Mouse (Mus musculus): ENCODE results near the gene H2-Q4. TPM values are rescaled to one million over a fixed set of nuclear protein-coding genes. Genes with fewer than 3 reads are reported as not detected.
"Not testable (repeated sequence)": the region's sequence is repeated elsewhere in the genome, so short reads cannot be mapped to it uniquely, and the experiment has no call there.

H2-Q4 gene
- 15.2 and 15.5 TPM in 2 replicates for polyA plus RNA-seq (2012; rRNA removed)
- polyA plus RNA-seq (2014; fragmentation: Nextera tagmentation; extraction: Ambion mirVana) = 2.8 and 3.5 TPM in 2 replicates

DNA sequence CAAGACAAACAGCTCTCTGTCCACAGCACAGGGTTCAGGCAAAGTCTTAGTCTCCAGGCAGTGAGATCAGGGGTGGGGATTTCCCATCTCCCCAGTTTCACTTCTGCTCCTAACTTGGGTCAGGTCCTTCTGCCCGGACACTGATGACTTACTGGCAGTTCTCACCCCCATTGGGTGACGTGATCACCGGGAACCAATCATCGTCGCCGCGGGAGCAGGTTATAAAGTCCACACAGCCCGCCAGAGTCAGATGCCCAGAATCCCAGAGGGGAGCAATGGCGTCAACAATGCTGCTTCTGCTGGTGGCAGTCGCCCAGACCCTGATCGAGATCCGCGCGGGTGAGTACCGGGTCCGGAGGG is at the start of gene H2-Q4:
Gene H2-Q4, plus strand, starts transcription at position 249 of the 360 bp plus-strand sequence.
- H3K4me2 ChIP-seq (replicated peaks; ENCODE audit: low read depth, low read length, severe bottlenecking) = peak within 1 kb of the TSS; percentile 94
- H3K27me3 ChIP-seq (ENCODE audit: control insufficient read depth, insufficient read depth, low read length) = no peaks in the 10 kb centered on the region
- H3K36me3 ChIP-seq (ENCODE audit: control insufficient read depth, insufficient read depth, low read length) = no peaks in the 10 kb centered on the region
- DNase-seq (ENCODE audit: low spot score) (peak; percentile 80), ATAC-seq (ENCODE audit: low FRiP score, low read depth) (peak; percentile 89)
- H3K4me3 ChIP-seq (replicated peaks; ENCODE audit: low read length) = peak within 1 kb of the TSS; percentile 58
- no peaks in the 10 kb centered on the region for H3K4me1 ChIP-seq (ENCODE audit: control insufficient read depth, insufficient read depth, low read length)
- 2% methylated on average over 9 of the region's 16 CpGs for WGBS
- peak; percentile 42; the same call in 1 of the 2 replicates for TF ChIP-seq POLR2A (IDR thresholded peaks at IDR 0.05; ENCODE audit: borderline replicate concordance, extremely low read depth, insufficient read depth, insufficient read length)
- H3K27ac ChIP-seq (replicated peaks; ENCODE audit: low read depth, low read length) = no peak within 1 kb of the TSS
- peak within 1 kb of the TSS; percentile 56 for H3K9ac ChIP-seq (ENCODE audit: low read depth, low read length, severe bottlenecking)
- no peaks in the 10 kb centered on the region for H3K9me3 ChIP-seq (ENCODE audit: control insufficient read depth, low read length)

DNA sequence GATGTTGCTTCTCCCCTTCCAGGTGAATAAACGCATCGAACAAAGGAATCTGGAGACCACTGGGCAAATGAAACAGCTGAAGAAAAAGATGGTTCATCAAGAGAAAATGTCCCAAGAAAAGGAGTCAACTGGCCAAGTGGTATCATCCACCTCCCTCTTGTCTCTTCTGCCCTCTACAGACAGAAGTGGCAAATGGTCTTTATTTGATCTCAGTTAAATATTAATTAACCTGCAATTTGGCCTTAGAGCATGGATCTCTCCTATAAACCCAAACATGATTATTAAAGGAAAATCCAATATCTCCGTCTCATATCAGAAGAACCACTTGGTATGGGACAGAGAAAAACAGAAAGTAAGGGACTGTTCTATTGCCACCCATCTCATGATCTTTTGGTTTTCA is 49.7 kb upstream of the H2-Q4 start:
- H3K9ac ChIP-seq (ENCODE audit: low read depth, low read length, severe bottlenecking); H3K27me3 ChIP-seq (ENCODE audit: control insufficient read depth, insufficient read depth, low read length); H3K27ac ChIP-seq (replicated peaks; ENCODE audit: low read depth, low read length); DNase-seq (ENCODE audit: low spot score); H3K9me3 ChIP-seq (ENCODE audit: control insufficient read depth, low read length); H3K4me3 ChIP-seq (replicated peaks; ENCODE audit: low read length); H3K4me2 ChIP-seq (replicated peaks; ENCODE audit: low read depth, low read length, severe bottlenecking); H3K4me1 ChIP-seq (ENCODE audit: control insufficient read depth, insufficient read depth, low read length); H3K36me3 ChIP-seq (ENCODE audit: control insufficient read depth, insufficient read depth, low read length); ATAC-seq (ENCODE audit: low FRiP score, low read depth): not testable (repeated sequence)
- WGBS = 56% methylated on average over 3 of the region's 3 CpGs

DNA sequence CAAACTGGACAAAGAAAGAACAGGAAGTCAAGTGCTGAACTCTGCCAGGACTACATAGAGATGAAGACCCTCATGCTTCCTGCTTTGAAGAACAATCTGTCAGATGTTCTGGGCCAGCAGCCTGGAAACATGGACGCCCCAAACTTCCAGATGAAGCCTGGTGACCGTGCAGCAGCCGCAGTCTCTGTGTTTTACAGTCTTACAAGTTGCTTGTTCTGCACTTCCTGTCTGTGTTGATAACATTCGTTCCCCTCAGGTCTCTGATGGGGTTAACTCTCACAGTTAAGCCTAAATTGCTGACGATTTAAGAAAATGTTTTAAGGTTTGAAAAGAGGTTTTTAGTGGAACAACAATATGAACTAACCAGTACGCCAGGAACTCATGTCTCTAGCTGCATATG is 47.9 kb upstream of the H2-Q4 start:
- not testable (repeated sequence) for H3K4me2 ChIP-seq (replicated peaks; ENCODE audit: low read depth, low read length, severe bottlenecking); H3K4me1 ChIP-seq (ENCODE audit: control insufficient read depth, insufficient read depth, low read length); H3K27me3 ChIP-seq (ENCODE audit: control insufficient read depth, insufficient read depth, low read length); ATAC-seq (ENCODE audit: low FRiP score, low read depth); H3K9me3 ChIP-seq (ENCODE audit: control insufficient read depth, low read length); H3K9ac ChIP-seq (ENCODE audit: low read depth, low read length, severe bottlenecking); H3K4me3 ChIP-seq (replicated peaks; ENCODE audit: low read length); H3K27ac ChIP-seq (replicated peaks; ENCODE audit: low read depth, low read length); H3K36me3 ChIP-seq (ENCODE audit: control insufficient read depth, insufficient read depth, low read length); DNase-seq (ENCODE audit: low spot score)
- WGBS = 62% methylated on average over 6 of the region's 6 CpGs

DNA sequence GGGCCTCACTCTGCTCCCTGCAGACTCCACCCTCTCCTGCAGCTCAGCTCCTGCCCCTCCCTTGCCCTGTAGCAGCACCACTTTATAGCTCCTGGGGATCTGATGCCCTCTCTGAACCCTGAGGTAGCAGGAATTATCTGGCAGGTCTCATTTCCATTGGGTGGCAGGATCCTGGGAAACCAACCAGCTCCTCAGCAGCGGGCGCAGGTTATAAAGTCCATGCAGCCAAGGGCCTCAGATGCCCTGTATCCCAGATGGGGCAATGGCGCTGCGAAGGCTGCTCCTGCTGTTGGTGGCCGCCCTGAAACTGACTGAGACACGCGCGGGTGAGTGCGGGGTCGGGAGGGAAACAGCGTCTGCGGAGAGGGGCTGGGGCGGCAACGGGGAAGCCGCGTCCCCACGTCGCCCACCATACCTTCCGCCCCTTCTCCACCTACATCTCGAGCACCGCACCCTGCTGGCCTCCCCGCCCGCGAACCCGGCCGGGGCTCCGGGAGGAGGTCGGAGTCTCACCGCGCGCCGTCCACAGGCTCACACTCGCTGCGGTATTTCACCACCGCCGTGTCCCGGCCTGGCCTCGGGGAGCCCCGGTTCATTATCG is 37.2 kb upstream of the H2-Q4 start, which contains the start of gene H2-Q2:
Gene H2-Q2, plus strand, starts transcription at position 172 of the 601 bp plus-strand sequence.
- 3% methylated on average over 14 of the region's 40 CpGs for WGBS
- ATAC-seq (ENCODE audit: low FRiP score, low read depth) = no peak
- no peak for TF ChIP-seq POLR2A (IDR thresholded peaks at IDR 0.05; ENCODE audit: borderline replicate concordance, extremely low read depth, insufficient read depth, insufficient read length)
- no peak for DNase-seq (ENCODE audit: low spot score)
- Histone ChIP-seq H3K4me3 (replicated peaks; ENCODE audit: low read length) (peak within 1 kb of the TSS; percentile 37), H3K9me3 (ENCODE audit: control insufficient read depth, low read length) (no peaks in the 10 kb centered on the region), H3K27me3 (ENCODE audit: control insufficient read depth, insufficient read depth, low read length) (peaks cover 35% of the 10 kb centered on the region), H3K27ac (replicated peaks; ENCODE audit: low read depth, low read length) (no peak within 1 kb of the TSS), H3K4me1 (ENCODE audit: control insufficient read depth, insufficient read depth, low read length) (no peaks in the 10 kb centered on the region; the same call in 1 of the 2 replicates), H3K9ac (ENCODE audit: low read depth, low read length, severe bottlenecking) (peak within 1 kb of the TSS; percentile 34; the same call in 1 of the 2 replicates), H3K4me2 (replicated peaks; ENCODE audit: low read depth, low read length, severe bottlenecking) (peak within 1 kb of the TSS; percentile 60), H3K36me3 (ENCODE audit: control insufficient read depth, insufficient read depth, low read length) (no peaks in the 10 kb centered on the region)

- no peak for TF ChIP-seq POLR2A (IDR thresholded peaks at IDR 0.05; ENCODE audit: borderline replicate concordance, extremely low read depth, insufficient read depth, insufficient read length)
- no peaks in the 10 kb centered on the region; the same call in 1 of the 2 replicates for H3K4me1 ChIP-seq (ENCODE audit: control insufficient read depth, insufficient read depth, low read length)
- peak overlapping the region; percentile 60 for H3K4me2 ChIP-seq (replicated peaks; ENCODE audit: low read depth, low read length, severe bottlenecking)
- under 1% methylated on average over 39 of the region's 46 CpGs for WGBS
- no peak for ATAC-seq (ENCODE audit: low FRiP score, low read depth)
- H3K9ac ChIP-seq (ENCODE audit: low read depth, low read length, severe bottlenecking) = peak overlapping the region; percentile 34; the same call in 1 of the 2 replicates
- H3K27ac ChIP-seq (replicated peaks; ENCODE audit: low read depth, low read length) = no peak overlapping the region
- no peak for DNase-seq (ENCODE audit: low spot score)
- H3K4me3 ChIP-seq (replicated peaks; ENCODE audit: low read length) = peak overlapping the region; percentile 37
- peaks cover 35% of the 10 kb centered on the region for H3K27me3 ChIP-seq (ENCODE audit: control insufficient read depth, insufficient read depth, low read length)
- H3K9me3 ChIP-seq (ENCODE audit: control insufficient read depth, low read length) = no peaks in the 10 kb centered on the region
- H3K36me3 ChIP-seq (ENCODE audit: control insufficient read depth, insufficient read depth, low read length) = no peaks in the 10 kb centered on the region
Observed at GRCm38 (mm10) chr17:35342711-35343476, 36.5 kb upstream of the H2-Q4 start.

DNA sequence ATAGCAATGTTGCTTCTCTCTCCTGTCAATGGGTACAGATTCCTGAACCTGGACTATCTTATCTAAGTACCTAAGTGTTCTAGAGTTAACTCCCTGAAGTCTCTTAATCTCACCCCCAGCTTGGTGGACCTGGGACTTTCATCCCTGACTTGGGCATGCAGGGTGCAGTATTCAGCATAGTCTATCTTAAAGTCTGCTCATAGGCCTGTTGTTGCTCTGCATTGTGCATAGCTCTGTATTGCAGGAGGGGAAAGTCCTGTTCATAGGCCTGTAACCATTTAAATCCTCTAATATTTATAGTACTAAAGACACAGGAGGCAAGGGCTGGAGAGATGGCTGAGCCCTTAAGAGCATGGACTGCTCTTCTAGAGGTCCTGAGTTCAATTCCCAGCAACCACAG is 31.8 kb upstream of the H2-Q4 start:
- not testable (repeated sequence) for H3K4me1 ChIP-seq (ENCODE audit: control insufficient read depth, insufficient read depth, low read length); H3K27ac ChIP-seq (replicated peaks; ENCODE audit: low read depth, low read length); H3K4me2 ChIP-seq (replicated peaks; ENCODE audit: low read depth, low read length, severe bottlenecking); H3K9me3 ChIP-seq (ENCODE audit: control insufficient read depth, low read length); H3K36me3 ChIP-seq (ENCODE audit: control insufficient read depth, insufficient read depth, low read length); H3K9ac ChIP-seq (ENCODE audit: low read depth, low read length, severe bottlenecking); DNase-seq (ENCODE audit: low spot score); H3K4me3 ChIP-seq (replicated peaks; ENCODE audit: low read length); ATAC-seq (ENCODE audit: low FRiP score, low read depth)
- H3K27me3 ChIP-seq (ENCODE audit: control insufficient read depth, insufficient read depth, low read length) = peaks cover 16% of the 10 kb centered on the region

- ATAC-seq (ENCODE audit: low FRiP score, low read depth); H3K27ac ChIP-seq (replicated peaks; ENCODE audit: low read depth, low read length); H3K36me3 ChIP-seq (ENCODE audit: control insufficient read depth, insufficient read depth, low read length); H3K4me3 ChIP-seq (replicated peaks; ENCODE audit: low read length); H3K4me1 ChIP-seq (ENCODE audit: control insufficient read depth, insufficient read depth, low read length); H3K9me3 ChIP-seq (ENCODE audit: control insufficient read depth, low read length); H3K4me2 ChIP-seq (replicated peaks; ENCODE audit: low read depth, low read length, severe bottlenecking); DNase-seq (ENCODE audit: low spot score); H3K9ac ChIP-seq (ENCODE audit: low read depth, low read length, severe bottlenecking); H3K27me3 ChIP-seq (ENCODE audit: control insufficient read depth, insufficient read depth, low read length): not testable (repeated sequence)
- WGBS = 55% methylated on average over 6 of the region's 6 CpGs
Observed at GRCm38 (mm10) chr17:35353275-35353674, 26.1 kb upstream of the H2-Q4 start.

Measured in limb, embryonic 14.5 days (tissue).